Mouse (Mus musculus) thymus, postnatal 14 days (tissue): ENCODE results near the gene Tbc1d16.

ENCODE experiments used
- DNase-seq: peaks from one replicate; pipeline ENCODE4 v3.0.0; 2021

Tbc1d16 gene

DNA sequence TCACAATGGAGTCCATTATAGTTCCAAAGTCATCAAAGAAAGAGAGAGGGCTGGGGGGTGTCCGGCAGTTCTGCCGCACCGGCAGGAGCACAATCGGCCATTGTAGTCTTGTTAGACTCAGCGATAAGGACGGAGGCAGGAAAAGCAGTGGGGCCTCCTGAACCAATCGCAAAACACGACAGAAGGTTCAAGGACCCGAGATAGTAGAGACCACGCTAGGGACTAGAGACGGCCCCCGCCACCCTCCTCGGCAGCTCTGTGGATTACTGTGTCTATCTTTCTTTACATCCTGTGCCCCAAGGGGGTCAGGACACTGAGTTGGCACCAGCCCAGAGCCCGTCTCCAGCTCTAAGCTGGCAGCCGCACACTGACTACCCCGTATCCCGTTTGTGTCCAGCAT is 93.7 kb downstream of the Tbc1d16 start:
- DNase-seq: peak; percentile 32

DNA sequence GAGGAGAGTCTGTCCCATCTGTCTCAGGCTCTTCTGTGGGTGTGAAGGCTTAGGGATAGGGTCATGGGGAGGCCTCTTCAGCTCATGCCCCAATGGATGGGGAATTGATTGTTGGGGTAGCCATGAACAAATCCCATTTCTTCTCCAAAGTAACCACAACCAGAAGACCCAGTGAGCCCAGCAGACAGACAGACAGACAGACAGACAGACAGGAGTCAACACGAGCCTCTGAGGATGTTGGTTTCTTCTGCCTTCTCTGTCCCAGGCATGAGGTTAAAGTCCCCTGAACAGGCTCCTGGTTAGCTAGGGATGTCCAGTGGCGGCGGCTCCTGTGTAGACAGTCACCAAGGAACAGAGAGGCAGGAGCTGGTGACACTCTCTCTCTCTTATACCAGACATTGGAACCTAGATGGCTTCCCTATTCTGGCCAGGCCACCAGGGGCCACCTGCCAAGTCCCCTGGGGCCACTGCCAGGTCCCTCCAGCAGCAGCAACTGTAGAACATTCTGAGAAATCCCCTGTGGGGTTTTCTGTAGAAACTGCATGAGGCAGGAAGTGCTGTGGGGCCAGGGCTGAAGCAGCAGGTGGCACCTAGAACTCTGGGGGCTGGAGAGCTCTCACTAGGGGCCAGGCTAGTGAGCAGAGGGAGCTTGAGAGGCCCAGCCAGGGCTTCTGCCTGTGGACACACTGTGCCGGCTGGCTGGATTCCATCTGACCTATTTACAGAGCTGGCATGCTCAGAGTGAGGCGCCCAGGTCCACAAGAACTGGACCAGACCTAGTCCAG is 94.7 kb downstream of the Tbc1d16 start:
- DNase-seq: peak; percentile 66

DNA sequence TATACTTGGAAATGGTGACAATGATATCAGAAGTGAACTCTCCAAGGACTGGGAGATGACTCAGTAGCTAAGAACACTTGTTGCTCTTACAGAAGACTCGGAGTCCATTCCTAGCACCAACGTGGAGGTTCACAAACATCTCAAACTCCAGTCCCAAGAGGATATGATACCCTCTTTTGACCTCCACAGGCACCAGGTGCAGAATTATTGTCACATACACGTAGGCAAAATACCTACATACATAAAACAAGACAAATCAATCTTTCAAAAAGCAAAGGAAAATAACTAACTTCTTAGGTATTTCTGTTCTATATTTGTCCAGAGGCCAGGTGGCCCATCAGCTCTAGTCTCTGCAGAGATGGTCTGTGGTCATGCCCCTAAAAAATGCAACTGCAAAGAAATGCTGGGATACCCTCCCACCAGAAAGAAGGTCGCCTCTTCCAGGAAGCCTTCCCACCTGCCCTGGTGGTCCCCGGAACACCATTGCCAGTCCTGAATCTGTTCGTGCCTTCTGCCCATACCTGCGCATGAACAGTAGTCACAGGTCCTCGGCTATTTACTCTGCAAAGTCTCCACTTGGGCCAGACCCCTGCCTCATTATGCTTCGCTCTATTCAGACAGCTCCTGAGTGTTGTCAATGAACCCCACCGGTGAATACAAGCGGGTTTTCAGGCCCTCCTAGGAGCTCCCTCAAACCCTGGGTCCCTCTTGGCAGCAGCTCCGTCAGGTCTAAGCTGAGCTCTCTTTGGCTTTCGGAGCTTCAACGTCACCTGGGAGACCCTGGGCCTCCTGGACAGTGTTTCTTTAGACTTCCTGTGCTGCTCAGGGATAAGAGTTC is 95.9 kb downstream of the Tbc1d16 start:
- no peak for DNase-seq

DNA sequence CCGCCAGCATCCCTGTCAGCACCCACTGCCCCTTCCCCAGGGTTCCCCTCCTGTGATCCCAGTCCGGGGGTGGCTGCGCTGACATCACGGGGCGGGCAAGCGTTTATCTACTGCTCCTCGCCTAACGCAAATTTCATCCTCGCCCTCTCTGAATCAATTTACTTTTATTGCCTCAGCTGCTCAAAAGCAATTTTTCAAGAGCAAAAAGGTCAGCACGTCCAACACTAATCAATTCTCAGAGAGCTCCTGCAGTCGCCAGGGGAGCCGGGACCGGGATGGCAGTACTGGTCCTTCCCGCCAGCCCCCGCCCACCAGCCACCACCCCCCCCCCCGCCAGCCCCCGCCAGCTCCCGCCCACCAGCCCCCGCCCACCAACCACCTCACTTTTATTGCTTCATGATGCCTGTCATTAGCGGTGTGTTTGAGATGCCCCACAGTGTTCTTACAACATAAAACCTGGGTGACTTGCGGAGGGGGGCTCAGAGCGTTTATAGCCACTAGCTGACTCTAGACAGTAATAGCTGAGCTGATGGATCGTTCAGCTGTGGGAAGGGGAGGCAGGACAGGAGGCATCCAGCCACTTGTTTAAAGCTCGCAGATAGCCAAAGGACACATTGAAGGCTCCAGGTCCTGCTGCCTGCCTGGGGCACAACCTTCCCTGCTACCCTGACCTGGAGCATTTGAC is 98.1 kb downstream of the Tbc1d16 start:
- DNase-seq: no peak

DNA sequence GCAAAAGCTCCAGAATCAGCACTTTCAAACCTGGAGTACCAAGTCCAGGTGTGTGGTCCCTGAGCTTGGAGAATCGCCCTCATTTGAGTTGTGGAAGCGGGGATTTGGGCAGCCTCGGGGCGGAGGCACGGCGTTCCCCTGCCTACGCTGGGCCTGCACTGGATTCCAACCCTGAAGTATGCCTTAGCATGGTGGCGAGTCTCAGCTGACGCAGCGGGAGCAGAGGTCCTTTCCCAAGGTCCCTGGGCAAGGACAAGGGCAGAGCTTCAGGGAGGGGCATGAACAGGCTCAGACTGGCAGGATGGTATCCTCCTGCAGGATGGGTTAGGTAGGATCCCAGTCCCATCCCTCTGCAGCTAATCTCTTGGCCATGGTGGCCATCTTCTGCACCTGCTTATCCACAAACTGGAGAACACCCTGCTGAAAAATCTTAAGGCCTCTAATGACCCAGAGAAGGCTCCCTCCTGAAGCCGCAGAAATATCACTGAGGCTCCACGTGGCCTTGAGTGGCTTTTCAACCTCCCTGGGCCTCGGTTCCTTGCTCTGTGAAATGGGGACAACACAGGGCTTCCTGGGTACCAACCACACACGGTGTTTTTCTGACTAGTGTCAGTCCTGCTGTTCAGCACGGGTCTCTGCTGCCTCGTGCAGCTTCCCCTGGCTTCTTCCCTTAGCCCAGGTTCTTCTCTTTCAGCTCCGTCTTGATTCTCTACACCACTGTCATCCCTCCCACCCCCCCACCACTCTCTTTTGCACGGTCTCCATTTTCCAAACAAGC is 98.8 kb downstream of the Tbc1d16 start:
- DNase-seq: no peak

DNA sequence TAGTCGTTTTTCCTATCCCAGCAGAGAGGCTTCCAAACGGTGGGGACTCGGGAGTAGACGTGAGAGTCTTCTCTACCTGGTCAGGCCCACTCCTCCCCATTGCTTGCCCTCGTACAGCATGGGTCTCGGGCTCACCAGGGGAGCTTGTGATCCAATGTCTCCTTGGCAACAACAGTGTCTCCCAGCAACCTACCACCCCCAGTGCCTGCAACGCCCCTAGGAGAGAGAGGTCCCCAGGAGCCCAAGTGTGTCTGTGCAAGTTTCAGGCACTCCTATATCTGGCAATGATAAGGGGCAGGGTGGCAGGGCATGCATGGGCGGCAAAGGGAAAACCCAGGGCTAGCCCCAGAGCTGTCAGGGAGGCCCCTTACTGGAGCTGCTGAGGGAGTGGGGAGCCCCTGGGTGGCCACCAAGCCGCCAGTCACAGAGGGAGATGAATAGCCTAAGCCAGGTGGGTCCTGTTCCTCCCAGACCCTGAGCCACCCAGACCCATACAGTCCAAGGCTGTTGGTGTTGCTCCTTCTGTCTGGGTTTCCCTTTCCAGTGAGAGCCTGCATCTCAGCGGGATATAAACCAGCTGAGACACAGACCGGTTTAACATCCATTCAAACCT is 99.5 kb downstream of the Tbc1d16 start:
- DNase-seq: no peak

DNA sequence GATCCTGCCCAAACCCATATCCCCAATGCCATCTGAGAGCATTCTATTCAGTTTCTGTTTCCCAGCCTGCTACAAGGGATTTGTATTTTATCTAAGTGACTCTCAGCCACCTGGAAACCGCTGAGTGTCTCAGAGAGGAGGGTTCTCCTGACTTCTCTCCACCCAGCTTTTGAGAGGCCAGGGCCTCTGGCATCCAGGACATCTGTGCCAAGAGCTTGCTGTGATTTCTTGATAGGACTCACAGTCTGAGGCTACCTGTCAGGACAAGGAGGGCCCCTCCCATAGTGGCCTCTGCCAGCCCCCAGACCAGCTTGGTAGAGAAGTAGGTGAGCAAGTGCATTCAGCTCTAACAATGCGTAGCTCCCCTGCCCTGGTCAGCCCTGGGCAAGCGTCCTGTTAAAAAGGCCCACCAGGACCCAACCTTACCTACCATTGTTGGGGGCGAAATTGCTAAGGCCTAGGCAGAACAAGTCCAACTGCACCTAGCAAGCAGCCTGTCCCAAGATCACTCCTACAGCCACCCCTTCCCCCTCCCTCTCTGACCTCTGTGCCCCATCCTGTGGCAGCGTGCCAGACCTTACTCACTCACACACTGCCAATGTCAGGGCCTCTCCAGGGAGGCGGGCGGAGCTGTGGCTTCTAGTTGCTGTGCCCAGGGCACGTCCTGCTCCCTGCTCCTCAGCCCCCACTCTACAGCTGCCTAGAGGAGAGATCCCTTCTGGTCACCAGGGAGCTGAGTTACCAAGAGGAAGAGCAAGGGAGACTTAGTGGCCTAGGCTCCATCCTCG is 100.4 kb downstream of the Tbc1d16 start:
- DNase-seq: peak; percentile 27

DNA sequence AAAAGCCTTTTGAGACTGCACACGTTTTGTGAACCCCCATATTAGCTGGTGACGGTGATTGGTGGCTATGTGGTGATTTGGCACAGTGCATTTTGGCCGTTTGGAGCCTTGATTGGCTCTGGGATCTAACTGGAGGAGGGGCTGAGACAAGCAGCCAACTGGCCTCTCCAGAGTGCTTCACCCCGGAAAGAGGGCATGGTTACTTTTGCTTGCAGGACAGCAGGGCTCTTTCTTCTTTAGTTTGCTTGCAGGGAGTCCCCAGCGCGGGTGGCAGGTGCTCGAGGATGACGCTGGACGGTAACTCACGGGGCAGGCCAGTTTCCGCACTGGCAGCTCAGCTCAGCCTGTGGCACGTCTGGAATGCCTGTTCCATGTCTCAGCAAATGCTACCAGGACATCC is 101.2 kb downstream of the Tbc1d16 start:
- no peak for DNase-seq

DNA sequence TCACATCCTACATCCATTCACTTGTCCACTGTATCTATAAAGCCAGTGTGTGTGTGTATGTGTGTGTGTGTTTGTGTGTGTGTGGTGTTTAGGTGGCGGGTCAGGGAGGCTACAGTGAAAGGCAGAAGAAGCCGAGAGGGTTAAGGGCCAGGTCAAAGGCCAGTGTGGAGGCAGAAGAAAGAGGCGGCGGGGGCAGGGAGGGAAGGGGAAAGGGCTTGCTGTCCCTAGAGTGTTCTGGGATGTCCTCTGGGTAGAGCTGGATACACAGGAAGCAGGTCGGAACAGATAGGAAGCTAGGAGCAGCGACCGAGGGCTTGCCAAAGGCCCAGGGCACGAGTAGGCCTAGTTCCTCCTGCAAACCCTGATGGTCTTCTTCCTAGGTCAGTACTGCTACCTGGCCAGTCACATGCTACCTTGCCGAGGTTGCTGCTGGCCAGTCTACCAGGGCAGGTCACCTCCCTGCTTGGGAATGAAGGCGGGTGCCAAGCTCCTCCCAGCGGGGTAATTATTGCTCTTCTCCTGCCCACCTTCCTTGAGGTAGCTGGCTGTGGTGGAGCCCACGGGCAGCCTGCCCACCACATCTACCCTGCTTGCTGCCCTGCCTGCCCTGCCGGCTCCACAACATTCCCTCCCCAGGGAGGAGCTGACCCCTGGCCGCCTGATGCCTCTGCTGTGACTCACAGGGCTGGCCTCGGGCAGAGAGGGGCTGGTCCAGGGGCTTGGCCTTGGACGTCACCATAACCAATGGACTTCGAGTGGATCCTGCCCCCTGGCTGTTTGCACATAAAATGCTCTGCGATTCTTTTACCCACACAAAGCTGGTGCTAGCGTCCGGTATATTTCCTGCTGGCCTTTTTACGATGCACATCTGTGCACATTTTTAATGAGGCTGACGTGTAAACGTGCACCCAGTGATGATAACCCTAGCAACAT is 102.1 kb downstream of the Tbc1d16 start:
- DNase-seq: no peak

DNA sequence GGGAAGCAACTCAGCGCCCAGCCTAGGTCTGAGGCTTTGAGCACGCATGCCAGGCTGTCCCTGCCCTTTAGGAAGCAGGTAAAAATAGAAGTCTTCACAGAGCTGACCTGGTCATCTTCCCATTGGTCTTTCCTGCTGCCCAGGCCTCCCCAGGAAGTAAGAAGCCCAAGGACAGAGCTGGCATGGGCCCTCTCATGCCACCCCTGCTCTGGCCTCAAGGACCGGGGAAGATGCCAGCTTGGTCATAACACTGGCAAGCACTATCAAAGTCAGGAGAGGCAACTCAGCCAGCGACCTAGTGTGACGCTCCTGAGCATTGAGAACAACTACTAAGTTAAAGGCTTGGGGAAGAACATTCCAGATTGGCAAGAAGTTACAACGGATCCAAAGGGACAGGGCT is 103.8 kb downstream of the Tbc1d16 start:
- DNase-seq: no peak

DNA sequence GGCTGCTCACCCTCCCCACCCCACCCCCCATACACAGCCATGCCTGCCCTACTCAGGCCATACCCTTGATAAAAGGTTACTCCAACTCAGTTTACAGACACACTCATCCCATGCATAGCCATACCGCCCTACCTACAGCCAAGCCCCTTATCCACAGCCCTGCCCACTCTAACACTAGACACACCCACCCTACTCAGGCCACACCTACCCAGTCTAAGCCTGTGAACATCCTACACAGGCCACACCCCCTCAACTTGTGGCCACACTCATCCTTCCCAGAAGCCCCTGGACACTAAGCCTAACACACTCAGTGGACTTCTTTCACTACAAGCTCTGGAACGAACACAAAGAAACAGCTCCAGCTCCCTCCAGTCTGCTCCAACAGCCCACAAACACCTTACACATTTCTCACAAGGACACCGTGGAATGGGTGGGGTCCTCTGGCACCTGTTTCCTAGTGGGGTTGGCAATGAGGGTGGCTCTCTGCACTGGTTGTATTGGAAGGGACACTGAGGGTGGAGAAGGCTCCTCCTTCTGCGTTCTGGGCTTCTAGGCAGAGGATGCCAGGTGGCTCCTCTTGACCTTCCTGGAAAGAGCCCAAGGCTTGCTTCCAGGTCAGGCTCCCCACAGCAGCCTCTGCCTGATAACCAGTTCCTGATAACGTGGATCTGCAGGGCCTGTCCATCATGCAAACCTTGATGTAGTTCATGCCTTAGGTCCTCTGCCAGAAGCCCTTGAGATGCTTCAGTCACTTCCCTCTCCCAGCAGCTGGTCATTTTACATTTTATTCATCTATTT is 104.6 kb downstream of the Tbc1d16 start:
- no peak for DNase-seq

DNA sequence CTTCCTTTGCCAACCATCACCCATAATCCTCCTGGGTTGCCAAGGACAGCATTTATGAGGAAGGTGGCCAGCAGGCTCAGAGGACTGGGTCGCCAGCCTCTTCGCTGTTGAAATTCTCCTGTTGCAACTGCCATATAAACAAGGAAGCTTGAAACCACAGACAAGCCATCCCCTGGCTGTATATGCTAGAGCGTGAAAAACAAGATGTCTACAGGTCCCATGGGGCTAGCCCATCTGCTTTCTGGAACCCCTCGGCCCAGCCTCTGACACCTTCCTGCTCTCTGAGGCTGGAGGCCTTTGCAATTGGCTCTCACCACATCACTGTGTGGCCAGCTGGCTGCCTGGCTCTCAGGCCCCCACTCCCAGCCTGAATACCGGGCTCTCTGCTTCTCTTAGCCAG is 105.9 kb downstream of the Tbc1d16 start:
- no peak for DNase-seq

DNA sequence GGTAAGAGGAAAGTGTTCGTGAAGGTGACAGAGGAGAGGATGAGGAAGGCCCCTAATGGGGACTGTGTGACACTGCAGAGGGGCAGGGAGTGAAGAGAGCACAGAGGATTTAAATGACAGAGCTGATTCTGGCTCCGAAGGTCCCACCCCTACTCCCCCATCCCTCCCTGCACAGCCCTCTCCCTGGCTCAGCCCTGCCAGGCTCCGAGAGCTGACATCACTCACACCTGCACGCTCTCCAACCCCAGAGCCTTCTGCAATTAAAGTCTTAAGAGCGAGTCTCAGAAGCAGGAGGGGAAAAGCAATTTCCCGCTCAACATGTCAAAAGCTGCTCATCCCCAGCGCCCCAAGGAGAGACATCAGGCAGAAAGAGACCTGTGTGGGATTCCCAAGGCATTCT is 109.4 kb downstream of the Tbc1d16 start:
- no peak for DNase-seq

DNA sequence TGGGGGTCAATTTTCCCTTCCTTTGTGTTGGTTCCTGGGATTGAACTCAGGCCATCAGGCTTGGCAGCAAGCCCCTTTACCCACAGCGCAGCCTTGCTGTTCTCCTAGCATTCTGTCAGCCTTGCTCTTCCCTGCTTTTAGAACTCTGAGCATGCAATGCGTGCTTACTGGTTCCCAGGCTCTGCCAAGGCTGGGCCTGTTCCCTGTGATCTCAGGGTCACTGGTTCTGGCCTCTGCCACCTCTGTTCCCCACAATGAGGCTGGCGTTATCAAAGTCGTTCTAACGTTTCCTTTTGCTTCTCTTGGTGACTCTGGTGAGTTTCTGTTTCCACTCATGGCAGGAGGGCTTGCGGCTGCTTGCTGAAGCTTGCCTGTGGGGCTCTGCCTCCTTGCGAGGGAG is 110.4 kb downstream of the Tbc1d16 start:
- DNase-seq: no peak

DNA sequence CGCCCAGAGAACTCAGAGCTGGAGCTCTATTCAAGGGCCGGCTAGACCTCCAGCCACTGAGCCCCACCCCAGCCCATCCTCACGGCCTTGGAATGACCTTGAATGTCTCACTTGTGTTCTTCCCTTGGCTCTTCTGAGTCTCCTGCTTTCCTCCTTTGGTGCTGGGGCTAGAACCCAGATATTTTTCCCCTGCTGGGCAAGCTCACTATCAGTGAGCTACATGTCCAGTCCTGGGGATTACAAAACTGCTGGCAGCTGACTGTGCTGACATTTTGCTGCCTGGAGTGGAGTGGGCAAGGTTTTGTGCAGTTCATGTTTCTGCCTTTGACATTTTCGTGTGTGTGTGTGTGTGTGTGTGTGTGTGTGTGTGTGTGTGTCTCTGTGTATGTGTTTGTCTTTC is 111.3 kb downstream of the Tbc1d16 start:
- no peak for DNase-seq

DNA sequence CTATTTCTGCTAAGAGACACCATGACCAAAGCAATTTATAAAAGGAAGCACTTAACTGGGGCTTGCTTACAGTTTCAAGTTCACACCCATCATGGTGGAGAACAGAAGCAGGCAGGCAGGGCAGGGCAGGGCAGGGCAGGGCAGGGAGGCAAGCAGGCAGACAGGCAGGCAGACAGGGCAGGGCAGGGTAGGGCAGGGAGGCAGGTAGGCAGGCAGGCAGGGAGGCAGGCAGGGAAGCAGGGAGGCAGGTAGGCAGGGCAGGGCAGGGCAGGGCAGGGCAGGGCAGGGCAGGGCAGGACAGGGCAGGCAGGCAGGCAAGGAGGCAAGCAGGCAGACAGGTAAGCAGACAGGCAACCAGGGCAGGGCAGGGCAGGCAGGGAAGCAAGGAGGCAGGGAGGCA is 115.6 kb downstream of the Tbc1d16 start:
- DNase-seq: no peak

DNA sequence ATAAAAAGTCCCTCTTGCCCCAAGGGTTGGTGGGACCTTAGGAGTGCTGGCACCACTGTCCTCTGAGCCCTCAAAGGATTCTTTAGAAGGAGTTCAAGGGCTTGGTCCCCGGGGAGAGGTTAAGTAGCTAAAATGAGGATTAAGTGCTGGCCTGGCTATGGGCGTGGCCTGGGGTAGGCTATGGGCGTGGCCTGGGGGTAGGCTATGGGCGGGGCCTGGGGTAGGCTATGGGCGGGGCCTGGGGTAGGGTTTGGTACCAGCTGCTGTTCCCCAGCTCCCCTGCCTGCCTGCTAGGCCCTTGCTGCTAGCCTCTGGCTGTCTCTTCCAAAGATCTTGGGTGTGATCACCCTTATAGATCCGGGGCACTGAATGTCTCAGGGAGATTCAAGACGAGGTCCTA is 117.0 kb downstream of the Tbc1d16 start:
- peak; percentile 36 for DNase-seq

DNA sequence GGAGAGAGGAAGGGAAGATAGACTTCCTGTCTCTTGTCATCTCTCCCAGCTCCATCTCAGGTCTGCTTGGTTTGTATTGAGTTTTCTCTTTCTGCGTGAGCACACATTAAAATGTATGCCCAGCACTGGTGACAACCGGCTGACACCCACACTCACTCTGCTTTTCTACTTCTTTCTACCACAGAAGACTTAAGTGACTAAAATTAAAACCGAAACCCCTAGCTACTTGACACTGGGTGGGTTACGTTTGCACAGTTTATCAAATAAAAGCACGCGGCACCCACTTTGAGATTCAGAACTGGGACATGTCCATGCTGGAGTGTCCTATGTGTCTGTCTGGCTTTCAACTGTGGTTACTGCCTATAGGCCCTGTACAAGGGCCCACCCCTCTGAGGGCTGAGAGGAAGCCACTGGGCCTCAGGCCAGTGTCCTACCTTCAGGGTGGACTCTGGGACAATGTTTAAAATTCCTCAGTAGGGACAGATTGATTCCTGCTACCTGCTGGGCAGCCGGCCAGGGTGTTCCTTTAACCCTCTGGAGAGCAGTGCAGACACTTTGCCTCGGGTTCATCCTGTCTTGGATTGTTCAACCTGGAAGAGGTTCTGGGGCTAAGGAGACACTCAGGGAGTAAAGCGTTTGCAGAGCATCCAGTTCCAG is 118.8 kb downstream of the Tbc1d16 start:
- no peak for DNase-seq
